In genomic region chr7:49751148-49751547, GRCm38 (mm10) we compare ENCODE assay signal across 8 mouse cellular contexts. TPM values are rescaled to one million over a fixed set of nuclear protein-coding genes. Genes with fewer than 3 reads are reported as not detected.
DNase-seq lines count a peak whose midpoint lies in the region.

No protein-coding gene starts in this region.

- intact Hi-C loops in heart, postnatal 10 days (cut with DNase I), result loop anchor here (5.0 kb wide), 1 partner anchor 279 kb away; no protein-coding TSS in a partner anchor

- DNase-seq in heart, postnatal 10 days, result peak; percentile 44 to 61
- DNase-seq in heart, adult 11 months, result no peak
- DNase-seq in thymus, postnatal 0 days (ENCODE audit: low spot score), result peak; percentile 45
- no peak for DNase-seq in thymus, adult 18-20 months
- DNase-seq in embryo, embryonic 10 days (ENCODE audit: low spot score), result peak; percentile 76
- DNase-seq in kidney, postnatal 10 days, result peak; percentile 58
- peak; percentile 85 for DNase-seq in retina, embryonic 14.5 days (ENCODE audit: low spot score)
- DNase-seq in spleen, adult 18-20 months, result no peak

RNA-seq across cellular contexts. Expression of gene Htatip2, which starts 7.8 kb away (rescaled TPM):
- 1 to 10 TPM; 6.4 to 7.6 TPM for total RNA-seq in heart, postnatal 10 days (2021)
- 35.2 and 37.9 TPM in 2 replicates for polyA plus RNA-seq in thymus, postnatal 0 days (2015; fragmentation: Nextera tagmentation; extraction: Ambion mirVana)

RNA-seq across cellular contexts. Expression of gene Prmt3, which starts 27.0 kb away (rescaled TPM):
- total RNA-seq in heart, postnatal 10 days (2021), result 10 to 100 TPM; 14.4 to 15.4 TPM
- 51.0 and 51.7 TPM in 2 replicates for polyA plus RNA-seq in thymus, postnatal 0 days (2015; fragmentation: Nextera tagmentation; extraction: Ambion mirVana)

Comparison
In these comparisons a context has a peak if more than half of its experiments do, and no peak if none do; other contexts are left out.
1. DNase-seq: peak in heart, postnatal 10 days (2 of 2), thymus, postnatal 0 days (single experiment), embryo, embryonic 10 days (single experiment), kidney, postnatal 10 days (single experiment) and retina, embryonic 14.5 days (single experiment); none in heart, adult 11 months (single experiment), thymus, adult 18-20 months (0 of 2) and spleen, adult 18-20 months (0 of 2).